Mouse (Mus musculus): ENCODE data around the gene Calr4.

GRCm38 (mm10) chr4:109241934-109242333 is 7.6 kb downstream of the Calr4 start:
- TF ChIP-seq CTCF (IDR thresholded peaks at IDR 0.05; ENCODE audit: low read depth, low read length) = no peak
- no peak for TF ChIP-seq POLR2A (IDR thresholded peaks at IDR 0.05; ENCODE audit: extremely low read depth, insufficient read depth, low read length)
